Mouse (Mus musculus): Measurements from ENCODE around the gene Arid3a. TPM values are rescaled to one million over a fixed set of nuclear protein-coding genes. Genes with fewer than 3 reads are reported as not detected.

Arid3a gene
- total and polyA plus RNA-seq, 3 experiments, result 1.3 to 1.7 (median 1.5) TPM

DNA sequence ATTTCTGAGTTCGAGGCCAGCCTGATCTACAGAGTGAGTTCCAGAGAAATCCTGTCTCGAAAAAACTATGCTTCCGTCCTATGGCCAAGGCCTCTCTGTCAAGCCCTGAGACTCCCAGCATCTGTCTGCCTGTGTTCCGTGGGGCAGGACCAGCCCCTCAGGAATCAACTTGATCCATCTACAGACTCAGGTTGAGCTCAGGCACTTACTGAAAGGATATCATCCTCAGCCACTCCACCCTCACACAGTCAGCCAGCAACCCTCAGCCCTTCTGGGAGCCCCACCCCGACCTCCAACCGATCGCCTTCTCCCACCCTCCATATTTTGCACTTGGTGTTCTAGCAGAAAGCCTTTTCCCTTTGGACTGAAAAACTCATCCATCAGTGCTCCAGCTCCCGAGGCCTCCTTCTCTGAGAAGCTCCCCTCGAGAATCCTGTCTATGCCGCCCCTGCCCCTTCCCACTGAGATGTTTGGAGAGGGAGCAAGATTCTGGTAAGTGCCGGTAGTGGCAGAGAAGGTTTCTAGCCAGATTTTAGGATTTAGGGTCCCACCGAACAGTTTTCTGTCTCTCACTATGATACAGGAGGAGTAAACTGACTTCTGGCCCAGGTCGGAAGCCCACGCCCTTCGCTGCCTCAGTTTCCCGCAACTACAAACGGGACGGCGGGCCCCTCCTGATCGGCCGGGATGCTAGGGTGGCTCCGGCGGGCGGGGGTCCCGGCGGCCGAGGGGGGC is 61.1 kb downstream of the Arid3a start:
- intact Hi-C loops (cut with DNase I), result loop anchor here (2.0 to 10.0 kb wide), 4 partner anchors 51 to 277 kb away; partner anchors contain the start of genes Dazap1, Gamt, Polr2e and Stk11
- Histone ChIP-seq H3K4me1 (ENCODE audit: control insufficient read depth, insufficient read depth, low read length) (peaks cover 20% of the 10 kb centered on the region), H3K4me3 (peak overlapping the region; percentile 92), H3K9ac (ENCODE audit: low read depth, low read length) (peak overlapping the region; percentile 91), H3K27me3 (ENCODE audit: control insufficient read depth, insufficient read depth, low read length) (no peaks in the 10 kb centered on the region), H3K36me3 (ENCODE audit: control insufficient read depth, insufficient read depth, low read length) (no peaks in the 10 kb centered on the region), H3K79me2 (replicated peaks; ENCODE audit: control insufficient read depth, insufficient read depth, low read length) (peaks cover 2% of the 10 kb centered on the region), H3K27ac (peak overlapping the region; percentile 96)
- no peak for TF ChIP-seq EP300 (IDR thresholded peaks at IDR 0.05; ENCODE audit: insufficient read depth, low read depth, low read length)
- no peak for TF ChIP-seq CTCF (IDR thresholded peaks at IDR 0.05)
- TF ChIP-seq POLR2A (IDR thresholded peaks at IDR 0.05; ENCODE audit: insufficient read depth, low read depth, low read length), result no peak
- 13% methylated on average over 27 of the region's 27 CpGs for WGBS
- peak; percentile 29 to 62 for DNase-seq

DNA sequence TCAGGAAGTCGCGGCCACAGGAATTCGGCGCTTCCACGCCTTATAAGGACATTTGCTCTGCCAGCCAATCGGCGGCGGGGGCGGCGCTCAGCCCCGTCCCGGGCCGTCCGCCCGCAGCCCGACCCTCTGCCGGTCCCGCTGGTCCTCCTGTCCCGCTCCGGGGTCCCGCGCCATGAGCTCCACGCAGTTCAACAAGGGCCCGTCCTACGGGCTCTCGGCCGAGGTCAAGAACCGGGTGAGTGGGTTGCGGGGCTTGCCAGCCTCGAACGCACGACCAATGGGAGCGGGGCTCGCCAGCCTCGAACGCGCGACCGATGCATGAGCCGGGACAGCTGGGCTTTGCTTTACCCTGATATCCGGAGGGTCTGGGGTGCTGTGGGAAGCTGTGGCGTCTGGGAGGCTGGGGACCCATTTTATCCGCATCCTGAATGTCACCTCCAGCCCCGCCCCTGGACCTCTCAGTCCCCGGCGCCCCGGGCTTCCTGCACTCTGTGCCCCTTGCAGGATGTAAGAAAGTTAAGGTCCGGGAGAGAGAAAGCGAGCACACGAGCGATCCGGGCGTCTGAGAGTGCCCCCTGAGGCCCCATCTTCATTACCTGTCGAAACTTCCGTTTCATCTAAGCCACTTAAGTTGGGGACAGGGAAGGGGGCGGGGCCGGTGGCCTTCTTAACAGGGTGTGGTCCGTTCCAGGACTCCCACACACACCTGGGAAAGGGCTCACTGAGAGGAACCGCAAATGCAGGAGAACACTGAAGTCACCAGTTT is 61.8 kb downstream of the Arid3a start, which contains the start of gene Cnn2:
Cnn2 (plus strand) TSS at position 79 of the 766 bp plus-strand sequence.
- intact Hi-C loops (cut with DNase I), result loop anchor here (2.0 to 10.0 kb wide), 3 partner anchors 50 to 276 kb away; partner anchors contain the start of genes Dazap1, Gamt and Polr2e
- peaks cover 17% of the 10 kb centered on the region for H3K4me1 ChIP-seq (ENCODE audit: control insufficient read depth, insufficient read depth, low read length)
- 1% methylated on average over 59 of the region's 59 CpGs for WGBS
- peak within 1 kb of the TSS; percentile 92 for H3K4me3 ChIP-seq
- DNase-seq, result peak; percentile 84 to 88
- H3K36me3 ChIP-seq (ENCODE audit: control insufficient read depth, insufficient read depth, low read length), result no peaks in the 10 kb centered on the region
- TF ChIP-seq EP300 (IDR thresholded peaks at IDR 0.05; ENCODE audit: insufficient read depth, low read depth, low read length), result no peak
- TF ChIP-seq CTCF (IDR thresholded peaks at IDR 0.05), result no peak
- TF ChIP-seq POLR2A (IDR thresholded peaks at IDR 0.05; ENCODE audit: insufficient read depth, low read depth, low read length), result peak; percentile 41
- peak within 1 kb of the TSS; percentile 96 for H3K27ac ChIP-seq
- H3K27me3 ChIP-seq (ENCODE audit: control insufficient read depth, insufficient read depth, low read length), result no peaks in the 10 kb centered on the region
- peak within 1 kb of the TSS; percentile 91 for H3K9ac ChIP-seq (ENCODE audit: low read depth, low read length)
- peaks cover 2% of the 10 kb centered on the region for H3K79me2 ChIP-seq (replicated peaks; ENCODE audit: control insufficient read depth, insufficient read depth, low read length)

DNA sequence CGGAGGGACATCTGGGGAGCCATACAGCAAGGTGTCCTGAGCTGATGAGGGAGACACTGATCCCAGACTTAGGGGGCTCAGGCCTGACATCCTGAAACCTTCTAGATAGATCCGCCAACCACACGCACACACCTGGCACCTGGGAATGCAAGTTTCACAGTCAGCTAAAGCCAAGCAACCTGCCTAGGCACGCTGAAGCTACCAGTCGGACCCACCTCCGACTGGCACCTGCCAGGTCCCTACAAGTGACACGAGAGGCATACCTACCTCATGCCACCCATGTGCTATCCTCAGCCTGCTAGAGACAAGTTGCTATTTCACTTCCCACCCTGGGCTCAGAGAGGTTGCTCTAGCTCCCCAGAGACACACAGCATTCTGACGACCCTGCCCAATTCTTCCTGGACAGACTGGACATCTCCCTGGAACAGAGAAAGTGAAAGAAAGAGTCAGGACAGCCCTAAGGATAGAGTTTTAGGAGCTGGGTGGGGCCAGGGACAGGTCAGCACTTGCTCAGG is 62.5 kb downstream of the Arid3a start:
- TF ChIP-seq POLR2A (IDR thresholded peaks at IDR 0.05; ENCODE audit: insufficient read depth, low read depth, low read length) (no peak), EP300 (IDR thresholded peaks at IDR 0.05; ENCODE audit: insufficient read depth, low read depth, low read length) (no peak), CTCF (IDR thresholded peaks at IDR 0.05) (no peak)
- peaks cover 17% of the 10 kb centered on the region for H3K4me1 ChIP-seq (ENCODE audit: control insufficient read depth, insufficient read depth, low read length)
- H3K27ac ChIP-seq, result peak overlapping the region; percentile 96
- no peak for DNase-seq
- H3K79me2 ChIP-seq (replicated peaks; ENCODE audit: control insufficient read depth, insufficient read depth, low read length), result no peaks in the 10 kb centered on the region; the same call in 1 of the 2 replicates
- peak overlapping the region; percentile 92 for H3K4me3 ChIP-seq
- WGBS, result 37% methylated on average over 8 of the region's 8 CpGs
- peak overlapping the region; percentile 91 for H3K9ac ChIP-seq (ENCODE audit: low read depth, low read length)
- no peaks in the 10 kb centered on the region for H3K36me3 ChIP-seq (ENCODE audit: control insufficient read depth, insufficient read depth, low read length)
- intact Hi-C loops (cut with DNase I), result loop anchor here (2.0 to 10.0 kb wide), 3 partner anchors 49 to 275 kb away; partner anchors contain the start of genes Dazap1, Gamt and Polr2e
- H3K27me3 ChIP-seq (ENCODE audit: control insufficient read depth, insufficient read depth, low read length), result no peaks in the 10 kb centered on the region

DNA sequence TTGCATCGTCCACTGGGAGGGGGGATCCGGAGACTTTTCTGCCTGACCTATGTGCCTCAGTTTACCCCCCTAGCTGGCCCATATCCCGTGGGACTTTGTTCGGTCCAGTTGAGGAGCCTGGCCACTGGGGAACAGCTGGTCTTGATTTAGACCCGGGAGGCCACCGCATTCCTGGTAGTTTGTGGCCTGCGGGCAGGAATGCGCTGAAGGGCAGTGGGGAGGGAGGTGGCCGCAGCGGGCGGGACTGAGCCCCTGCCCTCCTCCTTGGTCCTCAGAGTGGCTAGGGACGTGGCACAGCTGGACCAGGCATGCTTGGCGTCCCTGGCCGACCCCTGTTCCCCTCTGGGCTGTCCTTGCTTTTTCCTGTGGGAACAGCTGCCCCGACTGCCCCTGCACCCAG is 63.0 kb downstream of the Arid3a start:
- H3K4me3 ChIP-seq, result no peak overlapping the region
- 19% methylated on average over 15 of the region's 15 CpGs for WGBS
- H3K27ac ChIP-seq, result peak overlapping the region; percentile 26
- intact Hi-C loops (cut with DNase I), result loop anchor here (2.0 to 10.0 kb wide), 3 partner anchors 49 to 275 kb away; partner anchors contain the start of genes Dazap1, Gamt and Polr2e
- H3K79me2 ChIP-seq (replicated peaks; ENCODE audit: control insufficient read depth, insufficient read depth, low read length), result no peaks in the 10 kb centered on the region; the same call in 1 of the 2 replicates
- H3K36me3 ChIP-seq (ENCODE audit: control insufficient read depth, insufficient read depth, low read length), result no peaks in the 10 kb centered on the region
- H3K27me3 ChIP-seq (ENCODE audit: control insufficient read depth, insufficient read depth, low read length), result no peaks in the 10 kb centered on the region
- H3K9ac ChIP-seq (ENCODE audit: low read depth, low read length), result peak overlapping the region; percentile 39
- H3K4me1 ChIP-seq (ENCODE audit: control insufficient read depth, insufficient read depth, low read length), result peaks cover 17% of the 10 kb centered on the region
- no peak for DNase-seq
- no peak for TF ChIP-seq EP300 (IDR thresholded peaks at IDR 0.05; ENCODE audit: insufficient read depth, low read depth, low read length)
- TF ChIP-seq POLR2A (IDR thresholded peaks at IDR 0.05; ENCODE audit: insufficient read depth, low read depth, low read length), result no peak
- TF ChIP-seq CTCF (IDR thresholded peaks at IDR 0.05), result no peak

DNA sequence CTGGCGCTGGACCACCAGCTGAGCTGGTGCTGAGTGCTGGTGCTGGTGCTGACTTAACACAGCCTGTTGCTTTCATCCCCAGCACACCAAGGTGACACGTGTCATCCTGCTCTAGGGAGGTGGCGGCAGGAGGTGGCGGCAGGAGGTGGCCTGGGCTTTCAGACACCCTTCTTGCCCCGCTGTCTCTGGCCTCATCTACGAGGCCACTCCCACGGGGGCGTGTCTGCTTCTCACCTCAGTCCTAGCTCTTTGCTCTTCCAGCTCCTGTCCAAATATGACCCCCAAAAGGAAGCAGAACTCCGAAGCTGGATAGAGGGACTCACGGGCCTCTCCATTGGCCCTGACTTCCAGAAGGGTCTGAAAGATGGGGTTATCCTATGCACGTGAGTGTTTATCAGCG is 64.3 kb downstream of the Arid3a start:
- peaks cover 15% of the 10 kb centered on the region for H3K4me1 ChIP-seq (ENCODE audit: control insufficient read depth, insufficient read depth, low read length)
- no peaks in the 10 kb centered on the region for H3K27me3 ChIP-seq (ENCODE audit: control insufficient read depth, insufficient read depth, low read length)
- no peak for TF ChIP-seq CTCF (IDR thresholded peaks at IDR 0.05)
- no peak for TF ChIP-seq POLR2A (IDR thresholded peaks at IDR 0.05; ENCODE audit: insufficient read depth, low read depth, low read length)
- TF ChIP-seq EP300 (IDR thresholded peaks at IDR 0.05; ENCODE audit: insufficient read depth, low read depth, low read length), result no peak
- no peaks in the 10 kb centered on the region for H3K36me3 ChIP-seq (ENCODE audit: control insufficient read depth, insufficient read depth, low read length)
- no peak overlapping the region for H3K9ac ChIP-seq (ENCODE audit: low read depth, low read length)
- no peak overlapping the region for H3K4me3 ChIP-seq
- no peaks in the 10 kb centered on the region; the same call in 1 of the 2 replicates for H3K79me2 ChIP-seq (replicated peaks; ENCODE audit: control insufficient read depth, insufficient read depth, low read length)
- intact Hi-C loops (cut with DNase I), result no loop called here
- no peak for DNase-seq
- H3K27ac ChIP-seq, result no peak overlapping the region
- 76% methylated on average over 12 of the region's 12 CpGs for WGBS
